Mouse (Mus musculus) kidney, embryonic 14.5 days (tissue): ENCODE results near the gene Gsg1l. TPM values are rescaled to one million over a fixed set of nuclear protein-coding genes. Genes with fewer than 3 reads are reported as not detected.

Experiments
- ATAC-seq: fragments of 200-750 bp; cut with Nextera tagmentation; 2 replicates; pipeline ENCODE4 v1.8.0; 2017; ENCODE audit warnings: moderate number of reproducible peaks, mild to moderate bottlenecking, moderate TSS enrichment, moderate library complexity; ENCODE audit not compliant: low FRiP score, low TSS enrichment
- H3K27ac ChIP-seq: fragments of 300-500 bp; sonication (generic); 2 replicates; pipeline ENCODE4 v1.5.1; 2014; ENCODE audit warnings: low read depth, mild to moderate bottlenecking, low read length, moderate library complexity, mixed read lengths
- H3K27me3 ChIP-seq: fragments of 300-500 bp; sonication (generic); 2 replicates; pipeline ENCODE4 v1.6.1; 2014; ENCODE audit warnings: mild to moderate bottlenecking, low read length; ENCODE audit not compliant: control insufficient read depth, insufficient read depth
- H3K36me3 ChIP-seq: fragments of 300-500 bp; sonication (generic); 2 replicates; pipeline ENCODE4 v1.6.1; 2014; ENCODE audit warnings: low read length, mixed read lengths; ENCODE audit not compliant: control insufficient read depth, insufficient read depth
- H3K4me1 ChIP-seq: fragments of 300-500 bp; sonication (generic); 2 replicates; pipeline ENCODE4 v1.6.1; 2014; ENCODE audit warnings: low read length, mixed read lengths; ENCODE audit not compliant: control insufficient read depth, insufficient read depth
- H3K4me2 ChIP-seq: fragments of 300-500 bp; sonication (generic); replicated peaks from 2 replicates; pipeline ENCODE4 v1.6.1; 2014; ENCODE audit warnings: low read depth, mild to moderate bottlenecking, low read length
- H3K4me3 ChIP-seq: fragments of 300-500 bp; sonication (generic); 2 replicates; pipeline ENCODE4 v1.5.1; 2014; ENCODE audit warnings: mild to moderate bottlenecking, low read length
- H3K9ac ChIP-seq: fragments of 300-500 bp; sonication (generic); 2 replicates; pipeline ENCODE4 v1.6.1; 2014; ENCODE audit warnings: low read depth, mild to moderate bottlenecking, low read length, moderate library complexity
- H3K9me3 ChIP-seq: fragments of 300-500 bp; sonication (generic); 2 replicates; pipeline ENCODE4 v1.6.1; 2016; ENCODE audit warnings: low read length; ENCODE audit not compliant: control insufficient read depth
- WGBS: fragments of 180-500 bp; shearing (Covaris S2); extraction: QIAGEN DNeasy Blood & Tissue Kit; methylation state at CpG from one replicate; pipeline ENCODE4 v1.1.7; 2014; 5-methylcytosine and 5-hydroxymethylcytosine counted together
- polyA plus RNA-seq: library from polyadenylated mRNA; unstranded; fragments of >200 nt; fragmentation: Nextera tagmentation; extraction: Ambion mirVana; gene quantifications from 2 replicates; pipeline ENCODE4 v1.2.1, GENCODE M21; 2014

Gsg1l gene
- polyA plus RNA-seq, 1 experiment from 2014 or later, result 0.51 TPM

DNA sequence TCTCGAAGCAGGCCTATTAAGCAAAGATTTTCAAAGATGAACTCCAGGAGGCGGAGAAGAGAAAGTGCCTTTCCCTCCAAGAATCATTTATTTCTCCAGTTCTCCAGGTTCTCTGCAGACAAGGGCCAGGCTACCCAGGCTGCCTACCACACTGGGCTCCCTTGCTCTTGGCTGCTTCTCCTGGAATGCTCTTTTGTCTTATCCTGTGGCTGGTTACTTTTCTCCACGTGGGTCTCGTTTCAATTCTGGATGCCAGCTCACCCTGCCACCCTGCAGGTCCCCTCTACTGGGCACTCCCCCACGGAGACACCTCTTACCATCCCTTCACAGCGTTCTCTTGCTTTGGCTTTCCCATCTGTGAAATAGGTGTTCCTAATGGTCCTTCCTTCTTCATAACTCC, 109.4 kb downstream of the Gsg1l start:
- no peaks in the 10 kb centered on the region for H3K9me3 ChIP-seq
- H3K4me2 ChIP-seq, result no peak overlapping the region
- no peaks in the 10 kb centered on the region for H3K27me3 ChIP-seq
- 64% methylated on average over 6 of the region's 6 CpGs for WGBS
- H3K4me1 ChIP-seq, result no peaks in the 10 kb centered on the region
- H3K36me3 ChIP-seq, result no peaks in the 10 kb centered on the region
- no peak overlapping the region for H3K27ac ChIP-seq
- no peak overlapping the region for H3K4me3 ChIP-seq
- ATAC-seq, result no peak
- no peak overlapping the region for H3K9ac ChIP-seq

DNA sequence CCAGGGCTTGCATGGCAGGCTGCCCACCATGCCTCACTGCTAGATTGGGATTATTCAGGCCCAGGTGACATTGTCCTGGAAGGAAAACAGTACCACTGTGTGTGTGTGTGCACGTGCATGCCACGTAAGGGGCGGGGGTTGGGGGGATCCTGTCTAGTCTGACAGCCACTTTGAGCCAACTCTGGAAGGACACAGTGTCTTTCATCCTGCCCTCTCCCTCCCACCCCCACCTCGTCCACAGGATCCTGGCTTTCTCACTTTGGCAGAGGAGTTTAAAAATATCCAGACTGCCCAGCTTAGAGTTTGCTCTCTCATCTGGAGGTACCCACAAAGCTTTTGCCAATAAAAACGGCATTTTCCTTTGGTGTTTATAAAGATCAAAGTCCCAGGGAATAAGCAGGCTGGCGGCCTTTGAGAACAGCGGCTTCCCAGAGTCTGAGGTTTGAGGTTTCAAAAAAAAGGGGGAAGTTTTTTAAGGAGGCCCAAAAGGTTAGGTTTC, 110.0 kb downstream of the Gsg1l start:
- Histone ChIP-seq H3K9me3 (no peaks in the 10 kb centered on the region), H3K27ac (no peak overlapping the region), H3K4me2 (no peak overlapping the region), H3K36me3 (no peaks in the 10 kb centered on the region), H3K4me3 (no peak overlapping the region), H3K27me3 (no peaks in the 10 kb centered on the region), H3K4me1 (no peaks in the 10 kb centered on the region), H3K9ac (no peak overlapping the region)
- no peak for ATAC-seq
- 43% methylated on average over 7 of the region's 7 CpGs for WGBS

DNA sequence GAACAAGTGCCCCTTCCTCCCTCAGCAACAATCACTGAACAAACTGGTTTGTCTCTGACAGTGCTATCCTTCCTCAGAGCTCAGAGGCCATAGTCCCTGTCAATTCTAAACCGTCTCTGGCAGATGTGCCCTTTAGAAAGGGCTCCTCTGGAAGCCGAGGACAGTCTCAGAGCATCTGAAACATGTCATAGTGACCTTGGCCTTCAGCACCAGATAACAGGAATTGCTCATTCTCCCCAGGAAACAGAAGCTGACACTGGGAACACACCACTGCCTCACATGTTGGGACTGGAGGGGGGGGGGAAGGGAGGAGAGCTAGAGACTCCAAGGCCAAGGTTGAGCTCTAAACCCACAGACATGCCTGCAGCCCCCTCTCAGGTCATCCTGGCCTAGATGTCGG, 113.1 kb downstream of the Gsg1l start:
- ATAC-seq, result no peak
- no peaks in the 10 kb centered on the region for H3K9me3 ChIP-seq
- no peak overlapping the region for H3K4me2 ChIP-seq
- H3K27ac ChIP-seq, result no peak overlapping the region
- 55% methylated on average over 3 of the region's 3 CpGs for WGBS
- no peak overlapping the region for H3K9ac ChIP-seq
- H3K36me3 ChIP-seq, result no peaks in the 10 kb centered on the region
- peaks cover 10% of the 10 kb centered on the region; the same call in 1 of the 2 replicates for H3K4me1 ChIP-seq
- no peak overlapping the region for H3K4me3 ChIP-seq
- no peaks in the 10 kb centered on the region for H3K27me3 ChIP-seq

DNA sequence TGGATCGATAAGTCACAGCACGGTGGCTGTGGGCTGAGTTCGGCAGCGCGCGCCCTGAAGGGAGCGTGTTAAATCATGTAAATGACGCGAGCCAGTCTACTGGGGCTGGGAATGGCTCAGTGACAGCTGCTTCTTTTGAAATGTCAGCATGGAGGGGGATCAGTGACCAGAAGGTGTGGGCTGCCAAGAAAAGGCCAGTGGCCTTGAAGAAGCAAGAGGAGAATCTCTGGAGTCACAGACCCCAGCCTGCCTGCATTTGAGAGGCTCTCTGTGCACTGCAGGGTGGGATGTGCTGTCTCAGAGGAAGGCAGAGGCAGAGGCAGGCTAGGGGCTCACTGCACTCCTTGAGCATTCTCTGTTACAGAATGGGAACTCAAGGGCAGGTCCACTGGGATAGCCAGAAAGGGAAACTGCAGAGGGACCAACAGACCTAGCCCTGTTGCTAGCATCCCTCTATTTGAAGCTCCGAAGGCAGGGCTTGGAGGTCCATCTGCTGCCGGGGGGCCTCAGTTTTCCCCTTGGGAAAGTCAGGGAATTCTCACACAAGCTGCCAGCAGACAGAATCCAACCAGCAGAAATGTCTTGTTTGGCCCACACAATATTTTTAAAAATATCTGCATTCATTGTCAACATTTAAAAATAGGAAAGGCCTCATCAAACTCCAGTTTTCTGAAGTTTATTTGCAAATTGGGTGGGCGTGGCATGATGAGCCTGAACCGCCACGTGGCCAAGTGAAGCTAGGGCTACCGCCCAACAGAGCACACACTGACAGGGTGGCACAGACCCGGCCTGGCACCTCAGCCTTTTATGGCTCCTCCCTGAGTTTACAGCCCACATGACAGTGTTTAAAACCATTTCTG, 115.6 kb downstream of the Gsg1l start:
- H3K4me2 ChIP-seq, result no peak overlapping the region
- H3K27ac ChIP-seq, result no peak overlapping the region
- WGBS, result 35% methylated on average over 16 of the region's 16 CpGs
- no peak overlapping the region for H3K9ac ChIP-seq
- no peaks in the 10 kb centered on the region for H3K36me3 ChIP-seq
- no peaks in the 10 kb centered on the region for H3K27me3 ChIP-seq
- no peak overlapping the region for H3K4me3 ChIP-seq
- ATAC-seq, result peak; percentile 42; the same call in 1 of the 2 replicates
- H3K9me3 ChIP-seq, result no peaks in the 10 kb centered on the region
- peaks cover 10% of the 10 kb centered on the region; the same call in 1 of the 2 replicates for H3K4me1 ChIP-seq

DNA sequence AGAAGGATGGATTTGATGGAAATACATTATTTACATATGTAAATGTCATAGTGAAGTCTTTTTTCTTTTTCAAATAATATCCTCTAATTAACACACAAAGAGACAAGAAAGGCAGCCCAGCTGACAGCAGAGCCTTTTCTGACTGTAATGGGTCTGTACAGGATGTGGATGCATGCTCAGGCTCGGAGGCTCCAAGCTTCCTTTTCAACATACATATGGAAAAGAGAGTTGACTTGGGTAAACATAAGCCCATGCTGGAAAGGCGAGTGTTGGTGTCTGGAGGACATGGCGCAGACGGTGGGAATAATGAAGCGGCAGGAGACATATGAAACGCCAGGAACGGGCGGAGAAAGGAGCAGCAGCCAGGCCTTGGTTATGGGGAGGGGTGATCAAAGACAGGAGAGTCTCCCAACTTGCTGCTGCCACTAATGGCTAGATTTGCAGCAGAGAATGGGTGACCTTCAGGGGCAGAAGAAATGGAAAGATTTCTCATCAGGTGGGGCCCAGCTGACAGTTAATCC, 118.1 kb downstream of the Gsg1l start:
- Histone ChIP-seq H3K27ac (no peak overlapping the region), H3K9ac (no peak overlapping the region), H3K9me3 (no peaks in the 10 kb centered on the region), H3K4me2 (no peak overlapping the region), H3K4me1 (peaks cover 11% of the 10 kb centered on the region; the same call in 1 of the 2 replicates), H3K27me3 (no peaks in the 10 kb centered on the region), H3K36me3 (no peaks in the 10 kb centered on the region), H3K4me3 (no peak overlapping the region)
- ATAC-seq, result no peak
- 77% methylated on average over 8 of the region's 8 CpGs for WGBS

DNA sequence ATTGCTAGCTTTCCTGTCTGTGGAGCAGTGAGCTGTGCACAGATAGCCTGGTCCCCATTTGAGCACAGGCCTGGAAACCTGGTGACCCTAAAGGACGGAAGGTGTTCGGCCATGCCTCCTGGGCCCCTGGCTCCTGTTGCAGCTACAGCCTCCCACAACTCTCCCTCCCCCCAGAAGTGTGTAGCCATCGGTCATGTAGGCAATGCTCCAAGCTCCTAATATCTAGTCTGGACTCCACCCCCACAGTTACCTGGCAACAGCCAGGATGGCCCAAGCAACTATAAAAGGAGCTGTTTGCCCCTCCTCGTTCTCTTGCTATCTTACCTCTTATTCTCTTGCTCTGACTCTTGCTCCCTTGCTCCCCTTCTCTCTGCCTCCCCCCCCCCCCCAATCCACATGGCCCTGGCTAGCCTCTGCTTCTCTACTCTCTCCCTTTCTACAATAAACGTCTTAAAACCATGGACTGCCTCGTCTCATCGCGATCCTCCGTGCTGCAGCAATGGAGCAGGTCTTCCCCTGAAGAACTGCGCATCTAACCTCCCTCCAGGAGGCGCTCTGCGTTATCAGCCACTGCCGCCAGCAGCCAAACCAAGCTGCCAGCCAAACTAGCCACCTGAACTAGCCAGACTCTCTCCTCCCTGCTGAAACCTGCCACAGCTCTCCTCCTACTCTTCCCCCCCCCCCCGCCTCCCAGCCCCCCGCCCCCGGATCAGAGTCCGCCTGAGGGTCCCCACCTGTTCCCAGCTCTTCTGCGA, 122.7 kb downstream of the Gsg1l start:
- WGBS, result 41% methylated on average over 17 of the region's 18 CpGs
- no peak for ATAC-seq
- Histone ChIP-seq H3K27me3 (0 out of 2 replicates have a peak, but pooled peaks cover 3% of the 10 kb centered on the region), H3K9ac (no peak overlapping the region), H3K4me1 (0 out of 2 replicates have a peak, but pooled peaks cover 3% of the 10 kb centered on the region), H3K36me3 (no peaks in the 10 kb centered on the region), H3K4me2 (no peak overlapping the region), H3K9me3 (no peaks in the 10 kb centered on the region), H3K4me3 (no peak overlapping the region), H3K27ac (no peak overlapping the region)

DNA sequence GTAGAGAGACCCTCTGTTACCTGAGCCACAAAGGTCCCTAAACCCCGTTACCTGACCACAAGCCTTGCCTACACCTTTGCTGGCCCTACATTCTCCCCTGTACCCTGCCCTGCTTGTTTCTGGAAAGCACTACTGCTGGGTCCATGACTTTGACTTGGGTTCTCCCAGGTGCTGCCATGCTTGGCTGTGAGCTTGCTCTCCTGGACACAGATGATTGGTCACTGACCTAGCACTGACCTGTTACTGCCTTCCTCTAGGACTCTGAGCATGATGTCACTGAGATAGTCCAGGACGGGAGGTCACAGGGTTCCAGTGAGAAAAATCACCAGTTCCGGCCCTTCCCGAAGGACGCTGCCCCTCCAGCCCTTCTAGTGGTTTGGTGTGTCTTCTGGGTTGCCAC, 123.4 kb downstream of the Gsg1l start:
- Histone ChIP-seq H3K9me3 (no peaks in the 10 kb centered on the region), H3K4me1 (0 out of 2 replicates have a peak, but pooled peaks cover 3% of the 10 kb centered on the region), H3K27ac (no peak overlapping the region), H3K9ac (no peak overlapping the region), H3K4me2 (no peak overlapping the region), H3K4me3 (no peak overlapping the region), H3K27me3 (0 out of 2 replicates have a peak, but pooled peaks cover 3% of the 10 kb centered on the region), H3K36me3 (no peaks in the 10 kb centered on the region)
- WGBS, result 52% methylated on average over 5 of the region's 5 CpGs
- no peak for ATAC-seq

DNA sequence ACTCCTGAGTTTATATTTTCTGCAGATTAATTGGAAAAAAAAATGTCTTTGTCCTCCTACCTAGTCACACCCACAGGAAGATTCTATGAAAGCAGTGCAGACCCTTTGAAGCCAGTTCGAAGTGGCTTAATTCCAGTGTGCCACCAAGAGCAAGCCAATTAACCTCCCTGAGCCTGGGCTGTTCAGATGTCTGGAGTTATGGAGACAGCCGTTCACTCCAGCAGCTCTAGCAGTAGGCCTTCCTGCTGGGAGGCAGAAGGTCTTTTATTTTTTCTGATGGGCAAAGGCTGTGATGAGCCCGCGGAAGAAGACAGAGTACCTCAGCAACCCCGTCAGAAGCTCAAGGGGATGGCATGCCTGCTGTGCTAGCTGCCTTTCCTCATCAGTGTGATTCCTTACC, 127.2 kb downstream of the Gsg1l start:
- Histone ChIP-seq H3K27me3 (0 out of 2 replicates have a peak, but pooled peaks cover 3% of the 10 kb centered on the region), H3K27ac (no peak overlapping the region), H3K9me3 (no peaks in the 10 kb centered on the region), H3K4me1 (0 out of 2 replicates have a peak, but pooled peaks cover 3% of the 10 kb centered on the region), H3K36me3 (no peaks in the 10 kb centered on the region), H3K4me2 (no peak overlapping the region), H3K9ac (no peak overlapping the region), H3K4me3 (no peak overlapping the region)
- 77% methylated on average over 5 of the region's 5 CpGs for WGBS
- no peak for ATAC-seq
